Mouse (Mus musculus) heart, adult 8-10 months (tissue): ENCODE data around the gene Mrap2. TPM values are rescaled to one million over a fixed set of nuclear protein-coding genes. Genes with fewer than 3 reads are reported as not detected.
A peak's percentile ranks its signal among the peaks of the same experiment; 100 is the strongest.
"Not testable (repeated sequence)": the region's sequence is repeated elsewhere in the genome, so short reads cannot be mapped to it uniquely, and the experiment has no call there.

Source experiments
- DNase-seq: peaks from one replicate; pipeline ENCODE4 v3.0.0; 2022; ENCODE audit warnings: low spot score
- total RNA-seq, 4 experiments: library from RNA; stranded (reverse); gene quantifications; 2 replicates each; pipeline ENCODE4 v1.2.4; 2022

Mrap2 gene
- 1 to 10 TPM; 2.1 to 2.6 (median 2.2) TPM for total RNA-seq

DNA sequence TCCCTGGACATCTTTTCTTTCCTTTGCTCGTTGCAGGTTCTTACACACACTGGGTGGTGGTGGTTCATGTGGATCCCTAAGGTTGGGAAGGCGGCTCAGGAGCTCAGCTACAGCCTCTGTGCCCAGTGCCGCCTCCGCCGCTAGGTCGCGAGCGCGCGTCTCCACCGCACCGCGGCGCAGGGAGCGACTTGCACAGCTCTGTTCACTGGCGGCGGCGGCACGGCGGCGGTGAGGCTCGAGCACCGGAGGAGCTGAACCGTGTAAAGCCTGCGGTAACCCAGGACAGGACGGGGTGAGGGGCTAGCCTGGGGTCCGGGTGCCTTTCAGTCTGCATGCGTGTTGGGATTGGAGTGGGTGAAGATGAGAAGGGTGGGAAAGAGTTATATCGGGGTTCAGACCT is at the start of gene Mrap2:
Mrap2 (plus strand) TSS at position 201 of the 400 bp plus-strand sequence.
- DNase-seq: no peak

GRCm38 (mm10) chr9:87097989-87098388 is 46.1 kb upstream of the Mrap2 start:
- no peak for DNase-seq

- no peak for DNase-seq
These were observed 29.1 kb upstream of the Mrap2 start for GRCm38 (mm10) chr9:87115019-87115418.

- no peak for DNase-seq
These were observed 28.6 kb upstream of the Mrap2 start for GRCm38 (mm10) chr9:87115456-87115931.

- DNase-seq: no peak
These were observed 28.1 kb upstream of the Mrap2 start for GRCm38 (mm10) chr9:87115978-87116377.

DNA sequence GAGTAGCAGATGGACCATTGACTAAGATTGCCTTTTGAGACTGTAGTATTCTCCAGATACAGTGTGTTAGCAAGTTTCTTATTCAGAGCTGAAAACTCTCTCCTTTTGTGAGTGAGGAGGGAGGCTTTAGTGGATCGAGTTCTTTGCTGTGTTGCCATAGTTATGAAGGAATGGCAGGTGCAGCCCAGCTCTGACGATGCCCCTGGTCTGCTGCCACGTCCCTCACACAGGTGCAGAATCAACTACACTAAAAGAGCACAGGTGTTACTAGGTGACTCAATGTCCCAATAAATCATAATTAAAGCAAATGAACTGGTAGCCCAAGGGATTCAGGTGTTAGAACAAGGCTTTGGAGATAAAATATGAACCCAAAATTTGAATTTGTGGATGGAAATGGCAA is 25.1 kb upstream of the Mrap2 start:
- no peak for DNase-seq

- DNase-seq: no peak
These were observed 22.1 kb upstream of the Mrap2 start for GRCm38 (mm10) chr9:87121956-87122493.

- DNase-seq: not testable (repeated sequence)
These were observed 17.1 kb upstream of the Mrap2 start for GRCm38 (mm10) chr9:87127046-87127445.

DNA sequence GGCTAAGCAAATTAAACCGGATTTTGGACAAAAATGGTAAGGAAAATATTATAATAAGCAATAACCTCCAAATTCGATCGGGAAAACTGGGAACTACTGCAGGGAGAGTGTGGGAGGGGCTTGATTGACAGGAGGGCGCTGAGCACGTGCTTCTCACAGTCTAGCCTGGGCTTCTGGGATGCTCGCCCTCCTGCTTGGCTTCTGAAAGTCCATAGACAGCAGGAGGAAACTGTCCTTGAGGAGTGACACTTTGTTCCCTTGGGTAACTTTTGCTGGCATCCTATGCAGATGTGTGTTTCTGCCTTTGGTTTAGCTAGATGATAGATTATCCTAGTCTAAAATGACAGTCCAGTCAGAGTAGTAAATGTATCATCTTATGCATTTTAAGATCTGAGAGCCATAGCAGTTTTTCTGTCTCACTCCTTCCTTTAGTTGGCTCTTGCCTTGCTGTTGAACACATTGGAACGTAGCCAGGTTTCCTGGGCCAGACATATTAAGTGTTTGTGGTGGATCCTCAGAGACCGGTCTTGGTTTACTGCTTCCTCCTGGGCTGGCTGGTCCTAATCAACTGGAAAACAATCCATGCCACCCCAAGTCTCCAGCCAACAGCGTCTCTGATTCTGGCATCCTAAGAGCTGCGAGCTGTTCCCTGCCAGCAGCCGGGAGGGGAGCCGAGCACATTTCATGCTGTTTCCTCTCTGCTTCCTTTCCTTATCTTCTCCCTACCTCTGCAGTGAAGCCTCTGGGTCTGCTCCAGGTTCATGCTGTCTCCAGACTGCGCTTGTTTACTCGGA is 8.1 kb upstream of the Mrap2 start:
- no peak for DNase-seq

- no peak for DNase-seq
These were observed 1.0 kb upstream of the Mrap2 start for GRCm38 (mm10) chr9:87143076-87143475.

DNA sequence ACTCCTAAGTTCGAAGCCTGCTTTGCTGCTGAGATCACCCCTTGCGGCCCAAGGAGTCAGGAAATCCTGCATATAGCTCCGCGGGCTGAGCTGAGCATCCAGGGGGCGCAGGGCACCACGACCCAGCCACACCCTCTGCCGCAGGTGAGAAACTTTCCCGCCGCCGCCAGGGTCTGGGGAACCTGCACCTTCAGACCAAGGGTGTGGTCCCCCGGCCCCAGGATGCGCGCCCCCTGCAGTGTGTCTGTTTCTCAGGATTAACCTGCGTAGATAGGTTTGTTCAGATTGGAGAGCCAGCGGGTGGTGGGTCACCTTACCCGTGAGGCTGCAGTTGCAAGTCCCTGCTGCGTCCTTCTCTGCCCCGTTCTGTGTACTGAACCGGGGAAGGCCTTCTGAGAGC is 426 bp downstream of the Mrap2 start:
- no peak for DNase-seq

DNA sequence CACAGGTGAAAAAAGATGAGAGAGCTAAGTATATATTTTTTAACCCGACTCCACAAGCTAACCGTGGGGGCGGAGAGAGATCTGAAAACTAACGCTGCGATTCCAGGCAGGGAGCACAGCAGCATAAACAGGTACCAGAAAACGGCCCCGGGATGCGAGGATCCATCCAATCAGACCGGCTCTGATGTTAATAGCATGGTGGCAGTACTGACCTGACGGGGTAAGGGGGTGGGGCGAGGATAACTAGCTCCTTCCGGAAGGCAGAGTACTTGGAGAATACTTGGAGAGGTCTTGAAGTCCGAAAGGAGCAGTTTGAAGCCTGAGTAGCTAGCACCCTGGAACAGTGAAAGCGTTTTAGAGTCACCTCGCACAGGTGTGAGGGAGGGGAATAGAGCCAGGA is 1.1 kb downstream of the Mrap2 start:
- no peak for DNase-seq

DNA sequence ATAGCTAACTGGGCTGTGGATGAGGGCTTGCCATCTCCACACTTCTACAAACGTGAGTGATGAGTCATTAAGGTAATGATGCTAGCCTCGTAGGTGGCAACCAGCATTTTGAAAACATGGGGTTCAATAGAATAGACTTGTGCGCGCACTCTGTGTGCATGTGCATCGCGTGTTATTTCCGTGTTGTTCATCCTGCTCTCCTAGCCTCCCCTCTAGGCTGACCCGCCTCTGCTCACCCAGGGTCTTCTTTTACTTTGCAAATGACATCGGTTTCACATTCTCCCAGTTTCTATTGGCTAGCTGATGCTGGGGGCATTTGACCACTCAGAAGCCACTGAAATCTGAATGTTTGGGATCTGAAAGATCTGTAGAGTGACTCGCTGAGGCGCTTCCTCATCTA is 1.6 kb downstream of the Mrap2 start:
- DNase-seq: no peak

DNA sequence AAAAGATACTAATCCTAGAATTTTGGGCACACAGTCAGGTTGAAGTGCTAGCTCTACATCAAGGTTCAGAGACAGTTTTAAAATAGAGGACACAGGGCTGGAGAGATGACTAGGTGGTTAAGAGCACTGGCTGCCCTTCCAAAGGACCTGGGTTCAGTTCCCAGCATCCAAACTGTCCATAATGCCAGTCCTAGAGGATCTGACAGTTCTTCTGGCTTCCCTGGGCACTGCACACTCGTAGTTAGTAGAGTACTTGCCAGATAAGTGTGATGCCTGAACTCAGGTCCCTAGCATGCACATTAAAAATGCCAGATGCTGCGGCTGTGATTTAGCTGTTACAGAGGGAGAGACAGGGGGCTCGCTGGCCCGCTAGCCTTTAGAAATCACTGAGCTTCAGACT is 2.3 kb downstream of the Mrap2 start:
- no peak for DNase-seq

GRCm38 (mm10) chr9:87147927-87148326 is 3.8 kb downstream of the Mrap2 start:
- DNase-seq: no peak

- no peak for DNase-seq
These were observed 8.7 kb downstream of the Mrap2 start for GRCm38 (mm10) chr9:87152641-87153325.

GRCm38 (mm10) chr9:87162559-87162958 is 18.5 kb downstream of the Mrap2 start:
- no peak for DNase-seq

- DNase-seq: no peak
These were observed 23.1 kb downstream of the Mrap2 start for GRCm38 (mm10) chr9:87167001-87167830.

DNA sequence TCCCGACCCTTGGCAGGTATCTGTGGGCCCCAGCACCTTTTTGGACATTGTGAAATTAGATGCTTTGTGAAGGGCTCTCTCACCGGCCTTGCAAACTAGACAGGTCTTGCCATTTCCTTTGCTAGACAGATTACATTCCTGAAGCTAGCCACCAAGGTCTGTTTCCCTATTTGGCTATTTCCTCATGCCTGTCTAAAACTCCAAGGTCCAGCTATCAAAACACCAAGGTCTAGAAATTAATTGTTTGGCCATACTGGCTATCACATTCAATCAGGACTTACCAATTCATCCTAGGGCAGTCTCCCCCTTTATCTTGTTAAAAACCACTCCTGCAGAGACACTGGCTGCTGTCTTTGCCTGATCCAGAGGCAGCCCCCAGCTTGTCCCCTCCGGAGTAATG is 23.9 kb downstream of the Mrap2 start:
- DNase-seq: no peak

GRCm38 (mm10) chr9:87169144-87169543 is 25.0 kb downstream of the Mrap2 start:
- no peak for DNase-seq

GRCm38 (mm10) chr9:87170891-87171290 is 26.8 kb downstream of the Mrap2 start:
- DNase-seq: no peak

DNA sequence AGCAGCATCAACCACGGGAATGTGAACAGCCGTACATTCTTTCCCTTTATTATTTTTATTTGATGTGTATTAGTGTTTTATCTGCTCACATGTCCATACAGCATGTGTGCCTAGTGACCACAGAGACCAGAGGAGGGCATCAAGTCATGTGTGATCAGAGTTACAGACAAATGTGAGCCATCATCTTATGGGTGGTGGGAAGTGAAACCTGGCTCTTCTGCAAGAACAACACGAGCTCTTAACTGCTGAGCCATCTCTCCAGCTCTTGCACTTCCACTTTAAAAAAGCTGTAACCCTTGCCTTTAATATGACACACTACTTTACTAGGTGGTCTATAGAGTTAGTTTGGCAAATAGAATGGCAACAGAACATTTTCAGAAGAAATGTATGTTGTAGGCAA is 27.4 kb downstream of the Mrap2 start:
- peak; percentile 3 for DNase-seq
